Mouse (Mus musculus) midbrain, embryonic 14.5 days (tissue): ENCODE results near the gene Lrrc49. TPM values are rescaled to one million over a fixed set of nuclear protein-coding genes. Genes with fewer than 3 reads are reported as not detected.

Experiments
- ATAC-seq: fragments of 200-750 bp; cut with Nextera tagmentation; 2 replicates; pipeline ENCODE4 v1.8.0; 2017; ENCODE audit warnings: moderate number of reproducible peaks, moderate library complexity; ENCODE audit not compliant: low FRiP score, low TSS enrichment
- DNase-seq: peaks from one replicate; pipeline ENCODE4 v3.0.0-alpha.2; 2015
- H3K27ac ChIP-seq: fragments of 300-500 bp; sonication (generic); replicated peaks from 2 replicates; pipeline ENCODE4 v1.5.1; 2014; ENCODE audit warnings: mild to moderate bottlenecking, low read depth, low read length, moderate library complexity
- H3K27me3 ChIP-seq: fragments of 300-500 bp; sonication (generic); 2 replicates; pipeline ENCODE4 v1.6.1; 2014; ENCODE audit warnings: low read length, control low read depth, mixed read lengths; ENCODE audit not compliant: control insufficient read depth, insufficient read depth
- H3K36me3 ChIP-seq: fragments of 300-500 bp; sonication (generic); 2 replicates; pipeline ENCODE4 v1.6.1; 2014; ENCODE audit warnings: low read length, control low read depth; ENCODE audit not compliant: control insufficient read depth, insufficient read depth
- H3K4me1 ChIP-seq: fragments of 300-500 bp; sonication (generic); 2 replicates; pipeline ENCODE4 v1.6.1; 2014; ENCODE audit warnings: mild to moderate bottlenecking, antibody characterized with exemption, low read length, control low read depth; ENCODE audit not compliant: control insufficient read depth, insufficient read depth
- H3K4me2 ChIP-seq: fragments of 300-500 bp; sonication (generic); 2 replicates; pipeline ENCODE4 v1.6.1; 2014; ENCODE audit warnings: mild to moderate bottlenecking, low read length, moderate library complexity
- H3K4me3 ChIP-seq: fragments of 300-500 bp; sonication (generic); replicated peaks from 2 replicates; pipeline ENCODE4 v1.5.1; 2014; ENCODE audit warnings: low read depth, low read length
- H3K9ac ChIP-seq: fragments of 300-500 bp; sonication (generic); replicated peaks from 2 replicates; pipeline ENCODE4 v1.6.1; 2014; ENCODE audit warnings: mild to moderate bottlenecking, low read length, moderate library complexity
- H3K9me3 ChIP-seq: fragments of 300-500 bp; sonication (generic); 2 replicates; pipeline ENCODE4 v1.6.1; 2016; ENCODE audit warnings: low read length, control low read depth, mixed read lengths; ENCODE audit not compliant: control insufficient read depth
- WGBS: fragments of 180-500 bp; shearing (Covaris S2); extraction: QIAGEN DNeasy Blood & Tissue Kit; methylation state at CpG from one replicate; pipeline ENCODE4 v1.1.7; 2014; 5-methylcytosine and 5-hydroxymethylcytosine counted together
- polyA plus RNA-seq: library from polyadenylated mRNA; unstranded; fragments of >200 nt; fragmentation: Nextera tagmentation; extraction: Ambion mirVana; gene quantifications from 2 replicates; pipeline ENCODE4 v1.2.1, GENCODE M21; 2014

Gene Lrrc49
- polyA plus RNA-seq, 1 experiment from 2014 or later = 90.8 TPM

DNA sequence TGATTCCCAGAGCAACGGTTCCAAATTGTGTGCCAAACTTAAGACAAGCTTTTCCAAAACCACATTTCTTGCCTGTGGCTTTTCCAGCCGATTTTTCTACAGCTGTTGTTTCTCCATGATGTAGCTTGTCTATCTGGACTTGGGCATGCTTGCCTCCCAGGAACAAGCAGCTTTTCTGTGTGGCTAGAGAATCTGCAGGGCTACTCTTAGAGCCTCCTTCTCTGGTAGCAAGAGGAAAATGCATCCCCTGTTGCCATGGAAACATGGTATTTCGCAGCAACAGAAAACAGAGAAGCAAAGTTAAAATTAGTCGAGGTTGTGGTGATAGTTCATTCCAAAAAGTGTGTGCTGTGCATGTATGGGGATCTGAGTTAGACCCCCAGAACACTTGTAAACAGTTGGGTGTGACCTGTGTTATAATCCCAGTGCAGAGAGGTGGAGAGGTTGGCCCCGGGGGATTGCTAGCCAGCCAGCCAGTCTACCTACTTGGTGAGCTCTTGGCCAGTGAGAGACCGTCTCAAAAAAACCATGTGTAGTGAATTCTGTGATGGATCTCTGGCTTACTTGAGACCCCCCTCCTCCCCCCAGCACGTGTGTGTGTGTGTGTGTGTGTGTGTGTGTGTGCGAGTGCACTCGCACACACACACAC, 126.2 kb downstream of the Lrrc49 start:
- H3K4me3 ChIP-seq = no peak overlapping the region
- no peak overlapping the region for H3K9ac ChIP-seq
- H3K36me3 ChIP-seq = no peaks in the 10 kb centered on the region
- peak; percentile 73 for DNase-seq
- ATAC-seq = no peak
- WGBS = 58% methylated on average over 9 of the region's 9 CpGs
- H3K27me3 ChIP-seq = no peaks in the 10 kb centered on the region
- H3K9me3 ChIP-seq = no peaks in the 10 kb centered on the region
- no peak overlapping the region for H3K4me2 ChIP-seq
- H3K4me1 ChIP-seq = peaks cover 5% of the 10 kb centered on the region; the same call in 1 of the 2 replicates
- H3K27ac ChIP-seq = no peak overlapping the region

DNA sequence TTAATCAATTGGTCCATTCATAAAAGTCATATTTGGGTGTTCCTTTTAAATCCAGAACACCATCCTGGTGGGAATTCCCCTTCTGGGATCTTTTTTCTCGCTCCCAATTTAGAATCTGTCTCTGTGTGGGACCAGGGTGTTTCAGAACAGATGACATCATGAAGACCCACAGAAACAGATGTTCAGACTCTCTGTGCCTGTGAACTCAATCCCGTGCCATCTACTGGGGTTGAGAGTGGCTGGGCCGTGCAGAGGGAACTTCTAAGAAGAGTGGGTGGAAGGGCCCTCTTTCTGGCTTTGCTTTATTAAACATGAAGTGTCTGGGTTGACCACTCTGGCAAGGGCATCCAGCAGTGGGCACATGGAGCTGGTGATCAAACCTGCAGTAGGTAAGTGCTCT, 129.5 kb downstream of the Lrrc49 start:
- H3K27ac ChIP-seq = no peak overlapping the region
- H3K27me3 ChIP-seq = no peaks in the 10 kb centered on the region
- no peak overlapping the region for H3K4me3 ChIP-seq
- H3K9ac ChIP-seq = no peak overlapping the region
- WGBS = 90% methylated on average over 3 of the region's 3 CpGs
- peaks cover 5% of the 10 kb centered on the region; the same call in 1 of the 2 replicates for H3K4me1 ChIP-seq
- no peaks in the 10 kb centered on the region for H3K36me3 ChIP-seq
- H3K9me3 ChIP-seq = no peaks in the 10 kb centered on the region
- no peak for DNase-seq
- no peak overlapping the region for H3K4me2 ChIP-seq
- no peak for ATAC-seq

DNA sequence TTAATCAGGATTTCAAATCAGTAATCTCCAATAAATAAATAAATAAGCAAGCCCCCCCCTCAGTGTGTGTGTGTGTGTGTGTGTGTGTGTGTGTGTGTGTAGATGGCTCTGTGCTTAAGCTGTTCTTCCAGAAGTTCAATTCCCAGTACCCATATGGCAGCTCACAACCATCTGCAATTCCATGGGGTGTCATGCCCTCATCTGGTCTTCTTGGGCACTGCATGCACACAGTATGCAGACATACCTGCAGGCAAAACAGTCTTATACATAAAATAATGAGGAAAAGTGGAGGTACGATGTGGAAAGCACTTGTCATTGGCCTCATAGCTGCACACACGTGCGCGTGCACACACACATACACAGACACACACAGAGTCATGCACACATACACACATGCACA, 136.7 kb downstream of the Lrrc49 start:
- Histone ChIP-seq H3K9ac (no peak overlapping the region), H3K4me1 (no peaks in the 10 kb centered on the region), H3K9me3 (no peaks in the 10 kb centered on the region), H3K27me3 (no peaks in the 10 kb centered on the region), H3K27ac (no peak overlapping the region), H3K4me3 (no peak overlapping the region), H3K4me2 (no peak overlapping the region), H3K36me3 (no peaks in the 10 kb centered on the region)
- WGBS = 92% methylated on average over 4 of the region's 4 CpGs
- ATAC-seq (no peak), DNase-seq (no peak)

DNA sequence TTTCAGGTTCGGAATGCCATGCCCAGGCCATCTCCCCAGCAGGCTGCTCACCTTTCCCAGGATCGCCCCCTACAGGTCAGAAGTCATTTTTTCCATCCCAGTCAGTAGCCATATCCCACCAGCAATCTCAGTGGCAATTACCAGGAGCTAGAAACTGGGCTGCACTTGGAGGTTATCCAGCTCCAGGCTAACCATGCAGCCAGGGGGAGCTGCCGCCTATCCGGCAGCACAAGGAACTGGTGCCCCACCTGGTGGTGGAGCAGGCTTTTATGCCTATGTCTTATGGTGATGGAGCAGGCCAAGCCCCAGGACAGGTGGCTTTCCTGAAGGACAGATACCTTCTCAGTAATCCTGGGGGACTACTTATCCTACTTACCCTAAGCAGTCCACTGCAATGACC, 139.8 kb downstream of the Lrrc49 start:
- ATAC-seq (no peak), DNase-seq (peak; percentile 60)
- Histone ChIP-seq H3K9me3 (no peaks in the 10 kb centered on the region), H3K27me3 (no peaks in the 10 kb centered on the region), H3K9ac (no peak overlapping the region), H3K36me3 (no peaks in the 10 kb centered on the region), H3K4me2 (no peak overlapping the region), H3K4me1 (no peaks in the 10 kb centered on the region), H3K4me3 (no peak overlapping the region), H3K27ac (no peak overlapping the region)
- 27% methylated on average over 4 of the region's 4 CpGs for WGBS

DNA sequence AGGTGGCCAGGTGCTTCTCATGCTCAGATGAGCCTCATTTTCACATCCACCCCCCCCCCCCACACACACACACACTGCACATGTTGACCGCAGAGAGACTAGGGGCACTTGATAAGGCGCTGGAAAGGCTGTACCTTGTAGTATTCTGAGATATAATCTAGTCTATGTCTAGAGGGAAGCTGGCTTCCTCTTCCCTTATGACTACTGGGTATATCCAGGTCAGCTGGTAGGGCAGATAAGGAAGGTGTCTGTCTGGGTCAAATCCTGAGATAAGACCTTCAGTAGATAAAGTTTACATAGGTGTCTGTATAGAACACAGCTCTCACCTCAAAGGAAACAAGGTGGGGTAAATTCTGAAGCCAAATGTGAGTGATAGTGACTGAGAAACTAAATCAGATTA, 141.8 kb downstream of the Lrrc49 start:
- 94% methylated on average over 2 of the region's 2 CpGs for WGBS
- Histone ChIP-seq H3K36me3 (no peaks in the 10 kb centered on the region), H3K27me3 (no peaks in the 10 kb centered on the region)

DNA sequence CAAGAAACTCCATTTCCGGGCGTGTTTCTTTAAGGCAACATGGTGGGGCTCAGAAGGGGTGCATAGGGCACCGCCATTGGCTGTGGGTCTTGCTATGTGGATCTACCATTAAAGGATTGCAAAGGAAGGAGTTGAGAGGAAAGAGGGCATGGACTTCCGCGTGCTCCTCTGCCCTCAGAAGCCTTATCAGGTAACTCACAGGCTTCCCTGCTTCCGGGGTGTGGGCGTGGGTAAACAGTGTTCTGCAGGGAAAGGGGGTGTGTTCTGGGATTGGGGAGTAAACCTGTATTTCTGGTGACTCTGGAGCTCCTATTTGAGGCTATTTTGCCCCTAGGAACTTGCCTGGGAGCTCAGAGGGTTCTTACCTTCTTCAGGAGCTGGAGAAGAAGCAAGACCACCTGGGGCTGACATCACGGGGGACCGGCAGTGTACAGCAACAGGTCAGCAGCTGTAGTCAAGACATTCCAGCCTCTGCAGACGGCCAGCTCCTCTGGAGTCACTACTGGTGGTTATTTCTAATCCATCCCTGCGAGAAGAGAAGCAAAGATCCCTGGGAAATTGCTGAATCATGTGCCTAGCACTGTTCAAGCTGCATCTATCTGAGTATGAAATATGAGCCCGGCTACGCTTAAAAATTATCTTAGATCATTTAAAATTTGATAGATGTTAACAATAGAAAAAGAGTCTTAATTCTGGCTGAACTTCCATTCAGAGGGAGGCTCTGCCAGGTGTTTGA, 142.4 kb downstream of the Lrrc49 start:
- Histone ChIP-seq H3K36me3 (no peaks in the 10 kb centered on the region), H3K4me3 (no peak overlapping the region), H3K4me1 (no peaks in the 10 kb centered on the region), H3K4me2 (no peak overlapping the region), H3K9ac (no peak overlapping the region), H3K9me3 (no peaks in the 10 kb centered on the region), H3K27ac (no peak overlapping the region), H3K27me3 (no peaks in the 10 kb centered on the region)
- DNase-seq (no peak), ATAC-seq (no peak)
- WGBS = 84% methylated on average over 13 of the region's 13 CpGs

More for the DNA sequence above, 141.8 kb downstream of the Lrrc49 start:
- Histone ChIP-seq H3K4me1 (no peaks in the 10 kb centered on the region), H3K4me2 (no peak overlapping the region), H3K27ac (no peak overlapping the region), H3K9ac (no peak overlapping the region), H3K4me3 (no peak overlapping the region), H3K9me3 (no peaks in the 10 kb centered on the region)
- ATAC-seq = no peak
- no peak for DNase-seq

DNA sequence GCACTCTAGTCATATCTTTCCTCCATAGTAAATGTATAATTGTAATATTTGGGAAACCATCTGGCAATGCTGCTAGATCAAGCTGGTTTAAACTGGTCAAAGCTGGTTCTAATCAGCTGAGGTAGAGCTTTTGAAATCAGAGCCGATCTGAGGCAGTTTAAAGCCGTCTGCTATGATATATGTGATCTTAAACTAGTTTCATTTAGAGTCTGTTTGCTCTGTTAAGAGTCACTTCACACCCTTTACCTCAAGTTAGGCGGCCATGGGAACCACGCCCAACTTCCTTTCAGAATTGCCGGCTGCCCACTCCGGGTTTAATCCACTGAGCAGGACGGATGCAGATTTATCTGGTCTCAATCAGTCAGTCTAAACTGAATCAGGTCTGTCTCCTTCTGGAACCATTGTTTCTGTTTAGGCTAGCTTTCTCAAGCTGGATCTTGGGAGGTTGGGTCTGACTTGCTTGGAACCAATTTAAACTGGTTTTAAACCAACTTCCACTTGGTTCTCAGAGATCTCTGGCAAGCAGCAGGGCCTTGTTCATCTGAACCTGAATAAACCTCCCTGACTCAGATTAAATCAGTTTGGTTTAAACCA, 144.4 kb downstream of the Lrrc49 start:
- 89% methylated on average over 7 of the region's 7 CpGs for WGBS
- no peaks in the 10 kb centered on the region for H3K27me3 ChIP-seq
- no peaks in the 10 kb centered on the region for H3K4me1 ChIP-seq
- ATAC-seq = no peak
- no peak overlapping the region for H3K4me3 ChIP-seq
- no peak overlapping the region for H3K4me2 ChIP-seq
- no peak overlapping the region for H3K9ac ChIP-seq
- DNase-seq = no peak
- no peaks in the 10 kb centered on the region for H3K9me3 ChIP-seq
- H3K27ac ChIP-seq = no peak overlapping the region
- H3K36me3 ChIP-seq = no peaks in the 10 kb centered on the region

DNA sequence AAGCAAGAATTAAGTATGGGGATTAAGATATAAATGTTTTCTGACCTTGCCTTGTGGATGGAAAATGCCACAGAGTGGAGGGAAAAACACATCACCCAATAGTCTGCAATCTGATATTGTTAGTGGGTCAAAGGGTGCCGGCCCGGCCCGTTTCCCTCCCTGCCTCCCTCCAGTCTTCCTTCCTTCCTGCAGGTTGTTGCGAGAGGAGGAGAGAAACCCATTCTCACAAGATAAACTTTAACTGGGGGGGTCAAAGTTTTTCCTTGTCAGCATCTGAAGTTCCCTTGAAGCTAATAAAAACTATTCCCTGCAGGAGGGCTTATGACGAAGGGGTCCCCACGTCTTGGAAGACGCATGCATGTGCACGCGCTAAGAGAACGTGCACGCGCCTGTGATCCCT, 157.6 kb downstream of the Lrrc49 start:
- DNase-seq = no peak
- no peak overlapping the region for H3K9ac ChIP-seq
- no peak for ATAC-seq

More for the DNA sequence above, 157.6 kb downstream of the Lrrc49 start:
- no peaks in the 10 kb centered on the region for H3K27me3 ChIP-seq
- no peaks in the 10 kb centered on the region for H3K36me3 ChIP-seq
- H3K27ac ChIP-seq = no peak overlapping the region
- H3K9me3 ChIP-seq = no peaks in the 10 kb centered on the region
- H3K4me3 ChIP-seq = no peak overlapping the region
- 90% methylated on average over 12 of the region's 12 CpGs for WGBS
- no peaks in the 10 kb centered on the region for H3K4me1 ChIP-seq
- H3K4me2 ChIP-seq = no peak overlapping the region
